8 mouse cellular contexts compared by ENCODE assay signal in genomic region chr11:51059640-51060039, GRCm38 (mm10). TPM values are rescaled to one million over a fixed set of nuclear protein-coding genes. Genes with fewer than 3 reads are reported as not detected.
DNase-seq lines count a peak whose midpoint lies in the region; ATAC-seq lines count a peak whose summit lies in the region.

No protein-coding gene starts in this region.

- peak overlapping the region; percentile 75 for H3K9ac ChIP-seq in limb, embryonic 11.5 days (ENCODE audit: low read length)
- H3K9ac ChIP-seq in stomach, embryonic 15.5 days, result peak overlapping the region; percentile 64

- H3K9me3 ChIP-seq in megakaryocyte, embryonic 14.5 days, result no peaks in the 10 kb centered on the region
- H3K9me3 ChIP-seq in limb, embryonic 11.5 days (ENCODE audit: control insufficient read depth, low read length), result no peaks in the 10 kb centered on the region
- H3K9me3 ChIP-seq in stomach, embryonic 15.5 days, result no peaks in the 10 kb centered on the region

- DNase-seq in cerebellum, adult 9-10 months, result no peak
- DNase-seq in limb, embryonic 11.5 days (ENCODE audit: low spot score), result no peak
- no peak for DNase-seq in spleen, postnatal 4 days (ENCODE audit: low spot score in 2 of 2)
- DNase-seq in MN1 (ENCODE audit: low spot score), result no peak

- H3K27me3 ChIP-seq in megakaryocyte, embryonic 14.5 days (replicated peaks), result peaks cover 15% of the 10 kb centered on the region
- H3K27me3 ChIP-seq in limb, embryonic 11.5 days (ENCODE audit: control insufficient read depth, insufficient read depth, low read length), result no peaks in the 10 kb centered on the region
- H3K27me3 ChIP-seq in stomach, embryonic 15.5 days (replicated peaks), result no peaks in the 10 kb centered on the region

- ATAC-seq in cerebellum, adult (ENCODE audit: insufficient number of reproducible peaks, low FRiP score, low TSS enrichment), result 0 out of 2 replicates have a peak, but pooled peaks have one; percentile 1
- ATAC-seq in megakaryocyte, adult 5-6 weeks (ENCODE audit: poor library complexity, severe bottlenecking), result no peak
- ATAC-seq in limb, embryonic 11.5 days (ENCODE audit: insufficient number of reproducible peaks, low FRiP score, low TSS enrichment, low read depth), result peak; percentile 62; the same call in 1 of the 2 replicates
- peak; percentile 21; the same call in 1 of the 2 replicates for ATAC-seq in stomach, embryonic 15.5 days (ENCODE audit: insufficient read depth, low FRiP score, low read depth)

- peak overlapping the region; percentile 54 for H3K4me2 ChIP-seq in limb, embryonic 11.5 days (ENCODE audit: low read depth, severe bottlenecking)
- H3K4me2 ChIP-seq in stomach, embryonic 15.5 days, result peak overlapping the region; percentile 82

- H3K27ac ChIP-seq in limb, embryonic 11.5 days (replicated peaks; ENCODE audit: low read depth, low read length), result no peak overlapping the region
- H3K27ac ChIP-seq in stomach, embryonic 15.5 days, result 0 out of 2 replicates have a peak overlapping the region, but pooled peaks have one; percentile 35

- H3K4me3 ChIP-seq in megakaryocyte, embryonic 14.5 days (replicated peaks), result peak overlapping the region; percentile 87
- peak overlapping the region; percentile 59 for H3K4me3 ChIP-seq in limb, embryonic 11.5 days (ENCODE audit: low read depth, low read length)
- peak overlapping the region; percentile 82 for H3K4me3 ChIP-seq in stomach, embryonic 15.5 days (replicated peaks)

- H3K4me1 ChIP-seq in megakaryocyte, embryonic 14.5 days, result peaks cover 6% of the 10 kb centered on the region; the same call in 1 of the 2 replicates
- 0 out of 2 replicates have a peak, but pooled peaks cover 2% of the 10 kb centered on the region for H3K4me1 ChIP-seq in limb, embryonic 11.5 days (ENCODE audit: control insufficient read depth, insufficient read depth, low read length)
- peaks cover 5% of the 10 kb centered on the region; the same call in 1 of the 2 replicates for H3K4me1 ChIP-seq in stomach, embryonic 15.5 days

- no peaks in the 10 kb centered on the region for H3K36me3 ChIP-seq in megakaryocyte, embryonic 14.5 days (replicated peaks; ENCODE audit: low read length)
- H3K36me3 ChIP-seq in limb, embryonic 11.5 days (ENCODE audit: control insufficient read depth, insufficient read depth, low read length), result no peaks in the 10 kb centered on the region
- no peaks in the 10 kb centered on the region for H3K36me3 ChIP-seq in stomach, embryonic 15.5 days

- WGBS in limb, embryonic 11.5 days, result 19% methylated on average over 14 of the region's 14 CpGs
- WGBS in stomach, embryonic 15.5 days, result 12% methylated on average over 14 of the region's 14 CpGs

RNA-seq across cellular contexts. Expression of gene Zfp354a, which starts 0.6 kb away (rescaled TPM):
- not detected in 2 replicates for polyA plus RNA-seq in megakaryocyte, embryonic 14.5 days (2012; ENCODE audit: insufficient read depth, low replicate concordance)
- not detected in 2 replicates for total RNA-seq in megakaryocyte, adult 5-6 weeks (2015)
- 0.22 TPM in 1 of 2 replicates, not detected in the other for total RNA-seq in megakaryocyte, adult 5-6 weeks (2017)
- 9.4 and 9.6 TPM in 2 replicates for polyA plus RNA-seq in limb, embryonic 11.5 days (2014; fragmentation: Nextera tagmentation; extraction: Ambion mirVana)
- polyA plus RNA-seq in stomach, embryonic 15.5 days (2015; fragmentation: Nextera tagmentation; extraction: Ambion mirVana), result 6.3 and 9.4 TPM in 2 replicates

RNA-seq across cellular contexts. Expression of gene Olfr1375, which starts 11.7 kb away (rescaled TPM):
- not detected in 2 replicates for polyA plus RNA-seq in megakaryocyte, embryonic 14.5 days (2012; ENCODE audit: insufficient read depth, low replicate concordance)
- not detected in 2 replicates for total RNA-seq in megakaryocyte, adult 5-6 weeks (2015)
- not detected in 2 replicates for total RNA-seq in megakaryocyte, adult 5-6 weeks (2017)
- polyA plus RNA-seq in limb, embryonic 11.5 days (2014; fragmentation: Nextera tagmentation; extraction: Ambion mirVana), result not detected in 2 replicates
- polyA plus RNA-seq in stomach, embryonic 15.5 days (2015; fragmentation: Nextera tagmentation; extraction: Ambion mirVana), result not detected in 2 replicates

RNA-seq across cellular contexts. Expression of gene Olfr54, which starts 45.6 kb away (rescaled TPM):
- not detected in 2 replicates for polyA plus RNA-seq in megakaryocyte, embryonic 14.5 days (2012; ENCODE audit: insufficient read depth, low replicate concordance)
- total RNA-seq in megakaryocyte, adult 5-6 weeks (2015), result not detected in 2 replicates
- 0.18 TPM in 1 of 2 replicates, not detected in the other for total RNA-seq in megakaryocyte, adult 5-6 weeks (2017)
- not detected in 2 replicates for polyA plus RNA-seq in limb, embryonic 11.5 days (2014; fragmentation: Nextera tagmentation; extraction: Ambion mirVana)
- polyA plus RNA-seq in stomach, embryonic 15.5 days (2015; fragmentation: Nextera tagmentation; extraction: Ambion mirVana), result not detected in 2 replicates

RNA-seq across cellular contexts. Expression of gene Olfr51, which starts 56.2 kb away (rescaled TPM):
- not detected in 2 replicates for polyA plus RNA-seq in megakaryocyte, embryonic 14.5 days (2012; ENCODE audit: insufficient read depth, low replicate concordance)
- total RNA-seq in megakaryocyte, adult 5-6 weeks (2015), result not detected in 2 replicates
- not detected in 2 replicates for total RNA-seq in megakaryocyte, adult 5-6 weeks (2017)
- polyA plus RNA-seq in limb, embryonic 11.5 days (2014; fragmentation: Nextera tagmentation; extraction: Ambion mirVana), result not detected in 2 replicates
- not detected in 2 replicates for polyA plus RNA-seq in stomach, embryonic 15.5 days (2015; fragmentation: Nextera tagmentation; extraction: Ambion mirVana)
